Mouse (Mus musculus): ENCODE results near the gene Rmi2. TPM values are rescaled to one million over a fixed set of nuclear protein-coding genes. Genes with fewer than 3 reads are reported as not detected.

Rmi2 gene
- total and polyA plus RNA-seq, 3 experiments, result 2.8 to 8.0 TPM; not detected in 1

DNA sequence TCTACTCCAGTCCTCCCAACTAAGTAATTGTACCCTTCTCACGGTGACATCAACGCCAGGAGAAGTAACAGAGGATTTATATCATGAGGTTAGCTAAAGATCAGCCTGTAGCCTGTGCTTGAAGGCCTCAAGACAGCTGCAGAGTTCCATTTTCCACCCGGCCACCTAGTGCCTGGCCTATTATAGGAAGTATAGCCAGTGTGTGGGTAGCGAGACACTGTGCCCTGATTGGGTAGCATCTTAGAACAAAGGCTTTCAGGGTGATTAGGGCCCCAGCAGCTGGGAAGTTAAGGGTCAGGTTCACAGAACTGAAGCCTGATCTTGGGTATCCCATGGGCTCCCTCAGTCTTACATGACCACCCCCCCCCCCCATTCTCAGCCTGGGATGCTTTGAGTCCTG lies 46.0 kb upstream of the Rmi2 start:
- Histone ChIP-seq H3K4me3 (ENCODE audit: control insufficient read depth in 1 of 2, insufficient read depth in 1 of 2, low read depth in 2 of 2, low read length in 2 of 2) (no peak overlapping the region), H3K9me3 (replicated peaks; ENCODE audit: insufficient read depth, low read length) (no peaks in the 10 kb centered on the region), H3K27ac (ENCODE audit: control insufficient read depth, low read depth, low read length) (no peak overlapping the region), H3K79me2 (ENCODE audit: control insufficient read depth, insufficient read depth, low read length, poor library complexity) (no peaks in the 10 kb centered on the region; the same call in 1 of the 2 replicates), H3K36me3 (ENCODE audit: control insufficient read depth in 1 of 2, insufficient read depth in 2 of 2, low read length in 2 of 2) (no peaks in the 10 kb centered on the region), H3K9ac (ENCODE audit: control insufficient read depth, low read depth, low read length, poor library complexity, severe bottlenecking) (no peak overlapping the region), H3K27me3 (ENCODE audit: control insufficient read depth in 1 of 2, insufficient read depth in 2 of 2, low read length in 2 of 2) (peaks cover 0 to 3% of the 10 kb centered on the region in 2 experiments; a peak in 2 of 4 replicates), H3K4me1 (ENCODE audit: control insufficient read depth in 1 of 2, insufficient read depth in 2 of 2, low read length in 2 of 2) (peaks cover 0 to 3% of the 10 kb centered on the region in 2 experiments; a peak in 1 of 4 replicates)
- no peak for TF ChIP-seq ELF1 (IDR thresholded peaks at IDR 0.05; ENCODE audit: low read depth, low read length)
- no peak for TF ChIP-seq ETS1 (IDR thresholded peaks at IDR 0.05; ENCODE audit: low read depth, low read length)
- TF ChIP-seq MXI1 (IDR thresholded peaks at IDR 0.05; ENCODE audit: low read depth, low read length), result no peak
- no peak for TF ChIP-seq MYB (IDR thresholded peaks at IDR 0.05; ENCODE audit: low read depth, low read length)
- DNase-seq (ENCODE audit: low read depth, low spot score), result no peak

DNA sequence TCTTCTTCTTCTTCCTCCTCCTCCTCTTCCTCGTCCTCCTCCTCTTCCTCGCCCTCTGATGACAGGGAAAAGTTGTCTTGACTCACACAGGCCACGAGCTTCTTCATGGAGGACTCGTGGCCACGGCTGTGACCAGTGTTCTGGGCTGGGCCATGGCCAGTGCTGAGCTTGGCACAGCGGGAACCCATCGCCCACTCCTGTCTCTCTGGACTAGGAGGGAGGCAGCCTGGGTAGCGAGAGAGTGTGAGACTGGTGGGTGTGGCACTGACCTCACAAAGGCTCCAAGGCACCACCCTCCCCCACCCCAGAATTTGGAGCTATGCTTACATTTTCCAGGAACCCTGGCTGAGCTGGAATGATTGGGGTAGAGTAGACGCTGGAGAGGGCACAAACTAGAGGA lies 44.2 kb upstream of the Rmi2 start, which contains the start of gene Prm3:
Gene Prm3 (minus strand): TSS at position 213 of the 400 bp plus-strand sequence.
- TF ChIP-seq RCOR1 (IDR thresholded peaks at IDR 0.05; ENCODE audit: low read depth, low read length), result no peak
- no peak for TF ChIP-seq ZNF384 (IDR thresholded peaks at IDR 0.05; ENCODE audit: low read depth, low read length)
- TF ChIP-seq USF2 (IDR thresholded peaks at IDR 0.05; ENCODE audit: borderline replicate concordance in 1 of 2, insufficient read depth in 1 of 2, low read depth in 1 of 2, low read length in 2 of 2), result no peak
- TF ChIP-seq GABPA (IDR thresholded peaks at IDR 0.05; ENCODE audit: low read depth, low read length), result no peak
- no peak for TF ChIP-seq POLR2AphosphoS5 (IDR thresholded peaks at IDR 0.05; ENCODE audit: borderline replicate concordance, low read depth, low read length)
- TF ChIP-seq E2F4 (IDR thresholded peaks at IDR 0.05; ENCODE audit: borderline replicate concordance, low read depth, low read length), result no peak
- no peak for TF ChIP-seq NELFE (IDR thresholded peaks at IDR 0.05; ENCODE audit: low read depth, low read length)
- TF ChIP-seq GATA1 (IDR thresholded peaks at IDR 0.05; ENCODE audit: low read depth, low read length), result no peak
- Histone ChIP-seq H3K4me3 (ENCODE audit: control insufficient read depth in 1 of 2, insufficient read depth in 1 of 2, low read depth in 2 of 2, low read length in 2 of 2) (no peak within 1 kb of the TSS), H3K4me1 (ENCODE audit: control insufficient read depth in 1 of 2, insufficient read depth in 2 of 2, low read length in 2 of 2) (peaks cover 0 to 3% of the 10 kb centered on the region in 2 experiments; a peak in 1 of 4 replicates), H3K27ac (ENCODE audit: control insufficient read depth, low read depth, low read length) (no peak within 1 kb of the TSS), H3K9me3 (replicated peaks; ENCODE audit: insufficient read depth, low read length) (no peaks in the 10 kb centered on the region), H3K36me3 (ENCODE audit: control insufficient read depth in 1 of 2, insufficient read depth in 2 of 2, low read length in 2 of 2) (no peaks in the 10 kb centered on the region), H3K27me3 (ENCODE audit: control insufficient read depth in 1 of 2, insufficient read depth in 2 of 2, low read length in 2 of 2) (no peaks in the 10 kb centered on the region), H3K79me2 (ENCODE audit: control insufficient read depth, insufficient read depth, low read length, poor library complexity) (no peaks in the 10 kb centered on the region), H3K9ac (ENCODE audit: control insufficient read depth, low read depth, low read length, poor library complexity, severe bottlenecking) (no peak within 1 kb of the TSS)
- DNase-seq (ENCODE audit: low read depth, low spot score), result no peak

GRCm38 (mm10) chr16:10796034-10796433 lies 38.8 kb upstream of the Rmi2 start, which contains the start of gene Prm2:
TSS of gene Prm2 (minus strand) at chr16:10796134.
- H3K9me3 ChIP-seq (replicated peaks; ENCODE audit: insufficient read depth, low read length), result no peaks in the 10 kb centered on the region
- H3K36me3 ChIP-seq (ENCODE audit: control insufficient read depth in 1 of 2, insufficient read depth in 2 of 2, low read length in 2 of 2), result no peaks in the 10 kb centered on the region
- no peak within 1 kb of the TSS for H3K27ac ChIP-seq (ENCODE audit: control insufficient read depth, low read depth, low read length)
- H3K27me3 ChIP-seq (ENCODE audit: control insufficient read depth in 1 of 2, insufficient read depth in 2 of 2, low read length in 2 of 2), result no peaks in the 10 kb centered on the region
- H3K9ac ChIP-seq (ENCODE audit: control insufficient read depth, low read depth, low read length, poor library complexity, severe bottlenecking), result no peak within 1 kb of the TSS
- DNase-seq (ENCODE audit: low read depth, low spot score), result no peak
- no peak within 1 kb of the TSS for H3K4me3 ChIP-seq (ENCODE audit: control insufficient read depth in 1 of 2, insufficient read depth in 1 of 2, low read depth in 2 of 2, low read length in 2 of 2)
- no peaks in the 10 kb centered on the region for H3K4me1 ChIP-seq (ENCODE audit: control insufficient read depth in 1 of 2, insufficient read depth in 2 of 2, low read length in 2 of 2)
- H3K79me2 ChIP-seq (ENCODE audit: control insufficient read depth, insufficient read depth, low read length, poor library complexity), result no peaks in the 10 kb centered on the region
- TF ChIP-seq MAZ (IDR thresholded peaks at IDR 0.05; ENCODE audit: low read depth, low read length) (no peak), JUND (IDR thresholded peaks at IDR 0.05; ENCODE audit: low read depth, low read length) (no peak), EP300 (IDR thresholded peaks at IDR 0.05; ENCODE audit: low read depth in 1 of 2, low read length in 2 of 2) (no peak), ZMIZ1 (IDR thresholded peaks at IDR 0.05; ENCODE audit: low read depth, low read length) (no peak), NRF1 (IDR thresholded peaks at IDR 0.05; ENCODE audit: insufficient read depth, low read depth, low read length, poor library complexity, severe bottlenecking) (no peak), CTCF (IDR thresholded peaks at IDR 0.05 in 2 of 3, conservative IDR thresholded peaks at IDR 0.05 in 1 of 3; ENCODE audit: control insufficient read depth in 1 of 3, insufficient read depth in 1 of 3, low read depth in 2 of 3, low read length in 3 of 3, poor library complexity in 1 of 3, severe bottlenecking in 1 of 3) (no peak), MAX (IDR thresholded peaks at IDR 0.05; ENCODE audit: low read length) (no peak), POLR2A (IDR thresholded peaks at IDR 0.05; ENCODE audit: control insufficient read depth in 1 of 2, insufficient read depth in 1 of 2, low read depth in 1 of 2, low read length in 2 of 2, poor library complexity in 1 of 2) (no peak), MYC (IDR thresholded peaks at IDR 0.05; ENCODE audit: low read depth, low read length) (no peak), TAL1 (IDR thresholded peaks at IDR 0.05; ENCODE audit: low read length) (no peak), GATA1 (IDR thresholded peaks at IDR 0.05; ENCODE audit: low read depth, low read length) (no peak), UBTF (IDR thresholded peaks at IDR 0.05; ENCODE audit: borderline replicate concordance, insufficient read depth, low read depth, low read length) (no peak), TBP (IDR thresholded peaks at IDR 0.05; ENCODE audit: low read depth, low read length) (no peak), NELFE (IDR thresholded peaks at IDR 0.05; ENCODE audit: low read depth, low read length) (no peak), USF2 (IDR thresholded peaks at IDR 0.05; ENCODE audit: borderline replicate concordance in 1 of 2, insufficient read depth in 1 of 2, low read depth in 1 of 2, low read length in 2 of 2) (no peak), HCFC1 (IDR thresholded peaks at IDR 0.05; ENCODE audit: low read depth, low read length) (no peak), ELF1 (IDR thresholded peaks at IDR 0.05; ENCODE audit: low read depth, low read length) (no peak), USF1 (IDR thresholded peaks at IDR 0.05; ENCODE audit: low read depth, low read length) (no peak)
